Mouse (Mus musculus) kidney, adult 2 months (tissue): Measurements from ENCODE around the gene Hist1h2bh. TPM values are rescaled to one million over a fixed set of nuclear protein-coding genes. Genes with fewer than 3 reads are reported as not detected.

ENCODE experiments used
- DNase-seq: peaks from one replicate; pipeline ENCODE4 v3.0.0; 2021
- H3K27ac ChIP-seq: fragments of 200-500 bp; 2 replicates; pipeline ENCODE4 v1.5.1; 2012; ENCODE audit warnings: low read depth, low read length, control low read depth, inconsistent platforms; ENCODE audit not compliant: insufficient read depth
- H3K27me3 ChIP-seq: fragments of 200-500 bp; replicated peaks from 2 replicates; pipeline ENCODE4 v1.6.1; 2012; ENCODE audit warnings: mild to moderate bottlenecking, moderate library complexity, low read length, inconsistent platforms; ENCODE audit not compliant: control insufficient read depth, insufficient read depth
- H3K36me3 ChIP-seq: fragments of 200-500 bp; 2 replicates; pipeline ENCODE4 v1.6.1; 2012; ENCODE audit warnings: mild to moderate bottlenecking, moderate library complexity, low read length, inconsistent platforms; ENCODE audit not compliant: control insufficient read depth, insufficient read depth
- H3K4me1 ChIP-seq: fragments of 200-500 bp; 2 replicates; pipeline ENCODE4 v1.6.1; 2011; ENCODE audit warnings: low read length; ENCODE audit not compliant: control insufficient read depth, insufficient read depth
- H3K4me3 ChIP-seq: fragments of 200-500 bp; 2 replicates; pipeline ENCODE4 v1.5.1; 2011; ENCODE audit warnings: mild to moderate bottlenecking, low read depth, low read length, control low read depth; ENCODE audit not compliant: insufficient read depth
- CTCF ChIP-seq: fragments of 200-500 bp; conservative IDR thresholded peaks from 2 replicates; pipeline ENCODE4 v1.5.1; 2011; ENCODE audit warnings: low read depth, mild to moderate bottlenecking, control low read depth, low read length, moderate library complexity, mixed read lengths; ENCODE audit not compliant: insufficient read depth, insufficient read length
- POLR2A ChIP-seq: fragments of 200-500 bp; IDR thresholded peaks from one replicate; pipeline ENCODE4 v1.6.1; 2011; ENCODE audit warnings: low read depth, low read length, control low read depth
- WGBS: fragments of 180-500 bp; shearing (Covaris S2); methylation state at CpG from one replicate; pipeline ENCODE4 v1.1.7; 2018; 5-methylcytosine and 5-hydroxymethylcytosine counted together
- polyA plus RNA-seq: library from polyadenylated mRNA; depleted of rRNA; stranded (reverse); fragments of >200 nt; gene quantifications from 2 replicates; pipeline ENCODE4 v1.2.3, GENCODE M21; 2012

Gene Hist1h2bh
- polyA plus RNA-seq, 1 experiment: 0.36 TPM

- TF ChIP-seq POLR2A: no peak
- peak; percentile 85 for TF ChIP-seq CTCF
- Histone ChIP-seq H3K36me3 (no peaks in the 10 kb centered on the region), H3K27ac (no peak overlapping the region), H3K4me1 (no peaks in the 10 kb centered on the region; the same call in 1 of the 2 replicates), H3K4me3 (no peak overlapping the region), H3K27me3 (no peaks in the 10 kb centered on the region)
- peak; percentile 70 for DNase-seq
- 12% methylated on average over 5 of the region's 5 CpGs for WGBS
Observed at GRCm38 (mm10) chr13:23524654-23525053, 18.5 kb downstream of the Hist1h2bh start.

- DNase-seq: no peak
- Histone ChIP-seq H3K36me3 (no peaks in the 10 kb centered on the region), H3K27ac (no peak overlapping the region), H3K4me1 (no peaks in the 10 kb centered on the region; the same call in 1 of the 2 replicates), H3K27me3 (no peaks in the 10 kb centered on the region), H3K4me3 (no peak overlapping the region)
- WGBS: 39% methylated on average over 5 of the region's 5 CpGs
- no peak for TF ChIP-seq POLR2A
- no peak for TF ChIP-seq CTCF
Observed at GRCm38 (mm10) chr13:23523976-23524375, 19.2 kb downstream of the Hist1h2bh start.

GRCm38 (mm10) chr13:23521703-23522102 lies 21.5 kb downstream of the Hist1h2bh start:
- TF ChIP-seq CTCF: no peak; the same call in 1 of the 2 replicates
- TF ChIP-seq POLR2A: no peak
- WGBS: 4% methylated on average over 14 of the region's 14 CpGs
- no peaks in the 10 kb centered on the region; the same call in 1 of the 2 replicates for H3K4me1 ChIP-seq
- no peak overlapping the region for H3K27ac ChIP-seq
- H3K36me3 ChIP-seq: no peaks in the 10 kb centered on the region
- no peak overlapping the region for H3K4me3 ChIP-seq
- peak; percentile 88 for DNase-seq
- no peaks in the 10 kb centered on the region for H3K27me3 ChIP-seq

GRCm38 (mm10) chr13:23519416-23519815 lies 23.8 kb downstream of the Hist1h2bh start:
- Histone ChIP-seq H3K4me1 (no peaks in the 10 kb centered on the region), H3K4me3 (0 out of 2 replicates have a peak overlapping the region, but pooled peaks have one; percentile 7), H3K27ac (peak overlapping the region; percentile 45; the same call in 1 of the 2 replicates), H3K27me3 (no peaks in the 10 kb centered on the region), H3K36me3 (no peaks in the 10 kb centered on the region)
- peak; percentile 90 for DNase-seq
- no peak for TF ChIP-seq CTCF
- no peak for TF ChIP-seq POLR2A
- WGBS: under 1% methylated on average over 10 of the region's 10 CpGs

GRCm38 (mm10) chr13:23518885-23519284 lies 24.3 kb downstream of the Hist1h2bh start:
- peak; percentile 87 for DNase-seq
- Histone ChIP-seq H3K27ac (peak overlapping the region; percentile 45), H3K4me1 (no peaks in the 10 kb centered on the region), H3K4me3 (no peak overlapping the region; the same call in 1 of the 2 replicates), H3K36me3 (no peaks in the 10 kb centered on the region), H3K27me3 (no peaks in the 10 kb centered on the region)
- TF ChIP-seq POLR2A: no peak
- under 1% methylated on average over 6 of the region's 6 CpGs for WGBS

- no peak for DNase-seq
- no peak for TF ChIP-seq POLR2A
- TF ChIP-seq CTCF: no peak
- Histone ChIP-seq H3K4me3 (peak overlapping the region; percentile 26; the same call in 1 of the 2 replicates), H3K4me1 (no peaks in the 10 kb centered on the region), H3K27ac (no peak overlapping the region), H3K36me3 (no peaks in the 10 kb centered on the region), H3K27me3 (no peaks in the 10 kb centered on the region)
- 1% methylated on average over 6 of the region's 6 CpGs for WGBS
Observed at GRCm38 (mm10) chr13:23518295-23518603, 24.9 kb downstream of the Hist1h2bh start.

- H3K36me3 ChIP-seq: no peaks in the 10 kb centered on the region
- WGBS: under 1% methylated on average over 27 of the region's 27 CpGs
- TF ChIP-seq CTCF (no peak), POLR2A (no peak)
- H3K4me3 ChIP-seq: peak overlapping the region; percentile 80
- H3K4me1 ChIP-seq: no peaks in the 10 kb centered on the region
- no peaks in the 10 kb centered on the region for H3K27me3 ChIP-seq
- DNase-seq: peak; percentile 95
- H3K27ac ChIP-seq: no peak overlapping the region
Observed at GRCm38 (mm10) chr13:23517603-23518294, 25.4 kb downstream of the Hist1h2bh start.
